Comparison of ENCODE assay signal across 16 mouse cellular contexts in genomic region chr3:121474738-121475137, GRCm38 (mm10). TPM values are rescaled to one million over a fixed set of nuclear protein-coding genes. Genes with fewer than 3 reads are reported as not detected.
DNase-seq lines count a peak whose midpoint lies in the region; ATAC-seq and TF ChIP-seq lines count a peak whose summit lies in the region.
"Had no signal": no experiment of that assay in that cellular context is flagged by ENCODE, and none has a peak within 500 bp of the region (broad histone marks: within the 10 kb centered on the region; RNA-seq: fewer than 3 reads in every experiment).

No protein-coding gene starts in this region.

- 0 out of 2 replicates have a peak overlapping the region, but pooled peaks have one; percentile 42 for H3K27ac ChIP-seq in liver, postnatal 0 days (ENCODE audit: low read depth)
- H3K27ac ChIP-seq: stomach, embryonic 15.5 days had no signal

- H3K36me3 ChIP-seq in liver, postnatal 0 days (replicated peaks; ENCODE audit: insufficient read depth, low read length) = no peaks in the 10 kb centered on the region
- H3K36me3 ChIP-seq: stomach, embryonic 15.5 days had no signal

- no peaks in the 10 kb centered on the region for H3K9me3 ChIP-seq in liver, postnatal 0 days (ENCODE audit: low read length)
- H3K9me3 ChIP-seq: stomach, embryonic 15.5 days had no signal

- no peak overlapping the region for H3K9ac ChIP-seq in liver, postnatal 0 days (replicated peaks)
- H3K9ac ChIP-seq: stomach, embryonic 15.5 days had no signal

- no peak for TF ChIP-seq CTCF in liver, postnatal 0 days (IDR thresholded peaks at IDR 0.05; ENCODE audit: low read depth)

- DNase-seq in Muller cell, postnatal 12 days (ENCODE audit: inconsistent ontology term) = peak; percentile 46
- no peak for DNase-seq in liver, postnatal 0 days
- peak; percentile 47 for DNase-seq in thymus, postnatal 14 days
- no peak for DNase-seq in frontal cortex, postnatal 10 days (ENCODE audit: low spot score in 2 of 2)
- DNase-seq in embryo, embryonic 10.5 days (ENCODE audit: low spot score) = no peak
- no peak for DNase-seq in cerebellum, adult 11 months
- no peak for DNase-seq in MN1 (ENCODE audit: low spot score)
- DNase-seq: heart, postnatal 10 days; kidney, postnatal 10 days; layer of hippocampus, postnatal 36 days; lung, postnatal 36 days; right cerebral cortex, postnatal 14 days had no signal

- TF ChIP-seq EP300 in liver, postnatal 0 days (IDR thresholded peaks at IDR 0.05; ENCODE audit: low read depth) = peak; percentile 92

- WGBS in liver, postnatal 0 days (ENCODE audit: insufficient replicate concordance) = 36% methylated on average over 3 of the region's 3 CpGs

- H3K4me3 ChIP-seq in liver, postnatal 0 days (ENCODE audit: low read depth, low read length) = no peak overlapping the region
- H3K4me3 ChIP-seq: stomach, embryonic 15.5 days had no signal

- ATAC-seq in common myeloid progenitor, adult 5-6 weeks (replicated peaks; ENCODE audit: low read depth, poor library complexity, severe bottlenecking) = peak; percentile 88
- ATAC-seq in liver, postnatal 0 days = peak; percentile 88
- ATAC-seq: inflammation-experienced regulatory T-cells, adult 6 months; midbrain, embryonic 16.5 days had no signal

- H3K27me3 ChIP-seq in liver, postnatal 0 days (ENCODE audit: insufficient read depth, low read length) = no peaks in the 10 kb centered on the region
- H3K27me3 ChIP-seq: stomach, embryonic 15.5 days had no signal

- H3K4me1 ChIP-seq in liver, postnatal 0 days (ENCODE audit: insufficient read depth) = peaks cover 7% of the 10 kb centered on the region; the same call in 1 of the 2 replicates

- no peak overlapping the region for H3K4me2 ChIP-seq in liver, postnatal 0 days (ENCODE audit: low read depth, low read length)
- H3K4me2 ChIP-seq: stomach, embryonic 15.5 days had no signal

RNA-seq across cellular contexts. Expression of gene Cnn3, which starts 48.4 kb away (rescaled TPM):
- 43.5 and 51.0 TPM in 2 replicates for total RNA-seq in common myeloid progenitor, adult 5-6 weeks (2017)
- polyA plus RNA-seq in liver, postnatal 0 days (2015; fragmentation: Nextera tagmentation; extraction: Ambion mirVana) = 128 and 143 TPM in 2 replicates

RNA-seq across cellular contexts. Expression of gene Slc44a3, which starts 57.5 kb away (rescaled TPM):
- total RNA-seq in common myeloid progenitor, adult 5-6 weeks (2017) = 0.46 TPM in 1 of 2 replicates, not detected in the other
- polyA plus RNA-seq in liver, postnatal 0 days (2015; fragmentation: Nextera tagmentation; extraction: Ambion mirVana) = 15.2 and 16.6 TPM in 2 replicates
- total RNA-seq: layer of hippocampus, postnatal 36 days had no signal
- polyA plus RNA-seq: inflammation-experienced regulatory T-cells, adult 6 months had no signal

Comparison
In these comparisons a context has a peak if more than half of its experiments do, and no peak if none do; other contexts are left out.
1. DNase-seq: peak in Muller cell, postnatal 12 days (single experiment) and thymus, postnatal 14 days (single experiment); none in liver, postnatal 0 days (single experiment), frontal cortex, postnatal 10 days (0 of 2), embryo, embryonic 10.5 days (single experiment), cerebellum, adult 11 months (single experiment) and MN1 (single experiment).